Mouse (Mus musculus): ENCODE data around the gene Pax5.

DNA sequence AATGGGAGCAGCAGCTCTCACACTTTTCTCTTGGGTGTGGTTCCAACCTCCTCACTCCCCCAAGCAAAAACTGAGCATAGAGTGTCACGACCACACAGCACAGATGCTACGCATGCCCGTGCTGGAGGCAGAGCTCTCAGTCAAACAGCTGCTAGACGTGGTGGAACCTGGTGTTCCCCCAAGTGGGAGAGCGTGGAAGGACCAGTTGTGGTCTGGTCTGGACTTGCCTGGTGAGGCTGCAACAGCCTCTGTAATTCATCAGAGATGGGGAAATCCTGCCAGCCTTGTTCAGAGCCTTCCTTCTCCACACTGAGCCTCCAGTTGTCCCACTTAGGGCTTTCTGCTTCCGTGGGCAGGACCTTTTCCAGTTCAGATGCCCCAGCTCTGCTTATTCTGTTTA, 80.2 kb downstream of the Pax5 start:
- TF ChIP-seq CTCF (IDR thresholded peaks at IDR 0.05; ENCODE audit: borderline replicate concordance, insufficient read depth, low read length) = no peak
- TF ChIP-seq POLR2A (IDR thresholded peaks at IDR 0.05; ENCODE audit: low read depth, low read length) = no peak

Data from embryonic fibroblast, embryonic 13.5 days (primary cell).